Mouse (Mus musculus): ENCODE results near the gene Timm50.

Gene Timm50

DNA sequence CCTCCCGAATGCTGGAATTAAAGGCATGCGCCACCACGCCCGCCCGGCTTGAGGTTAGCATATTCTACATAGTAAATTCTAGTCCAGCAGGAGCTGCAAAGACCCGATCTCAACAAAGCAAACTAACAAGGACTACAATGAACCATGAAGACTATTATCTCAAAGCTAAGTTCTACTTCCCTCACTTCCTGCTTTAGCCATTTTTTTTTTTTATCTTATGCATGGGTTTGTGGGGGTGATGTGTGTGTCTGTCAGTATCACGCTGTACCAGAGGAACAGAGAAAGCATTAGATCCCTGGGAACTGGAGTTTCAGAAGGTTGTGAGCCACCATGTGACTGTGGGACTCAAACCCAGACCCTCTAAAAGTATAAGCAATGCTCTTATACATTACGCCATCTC, 13.4 kb upstream of the Timm50 start:
- DNase-seq = no peak

DNA sequence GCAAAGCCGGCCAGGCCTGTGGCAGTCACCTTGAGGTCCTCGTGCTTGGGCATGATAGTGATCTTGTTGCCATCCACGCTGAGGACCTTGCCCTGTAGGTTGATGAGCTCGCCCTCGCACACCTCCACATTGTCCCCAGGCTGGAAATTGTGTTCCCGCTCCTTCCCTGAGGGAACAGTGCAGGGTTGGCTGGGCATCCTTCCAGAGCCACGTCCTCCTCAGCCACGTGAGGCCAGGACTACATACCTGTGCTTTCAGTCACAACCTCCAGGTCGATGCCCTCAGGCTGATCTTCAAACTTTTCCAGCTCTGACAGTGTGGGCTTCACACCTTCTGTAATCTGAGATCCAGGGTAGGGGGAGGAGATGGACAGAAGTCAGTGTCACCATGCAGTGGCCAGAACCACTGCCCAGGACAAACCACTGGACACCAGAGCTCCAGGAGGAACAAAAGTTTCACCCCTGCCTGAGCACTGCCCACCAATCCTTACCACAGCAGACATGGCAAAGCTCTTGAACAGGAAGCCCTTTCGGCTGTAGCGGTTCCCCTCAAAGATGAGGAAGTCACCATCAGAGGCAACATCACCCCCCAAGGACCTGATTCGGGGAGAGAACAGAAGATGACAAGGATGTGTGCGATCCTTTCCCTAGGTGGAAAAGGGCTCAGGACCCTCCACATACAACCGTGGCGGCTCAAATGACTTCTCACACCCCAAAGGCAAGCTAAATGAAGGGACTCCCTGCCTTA, 10.3 kb upstream of the Timm50 start:
- DNase-seq = no peak

DNA sequence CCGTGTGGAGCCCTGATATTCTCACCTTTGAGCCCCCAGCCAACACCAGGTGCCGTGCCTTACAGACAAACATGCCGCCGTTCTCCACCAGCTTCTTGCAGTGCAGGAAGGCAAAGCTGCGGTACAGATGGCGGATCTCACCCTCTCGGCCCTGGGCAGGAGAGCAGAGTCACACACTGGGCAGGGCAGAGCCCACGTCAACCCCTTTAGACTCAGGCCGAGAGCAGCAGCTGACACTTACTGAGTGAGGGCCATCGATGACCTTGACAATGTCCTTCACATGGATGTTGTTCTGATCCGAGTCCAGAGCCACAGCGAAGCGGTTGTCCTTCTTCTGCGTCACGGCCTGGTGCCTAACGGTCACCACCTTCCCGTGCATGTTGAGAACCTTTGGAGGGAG, 6.8 kb upstream of the Timm50 start:
- DNase-seq = no peak

DNA sequence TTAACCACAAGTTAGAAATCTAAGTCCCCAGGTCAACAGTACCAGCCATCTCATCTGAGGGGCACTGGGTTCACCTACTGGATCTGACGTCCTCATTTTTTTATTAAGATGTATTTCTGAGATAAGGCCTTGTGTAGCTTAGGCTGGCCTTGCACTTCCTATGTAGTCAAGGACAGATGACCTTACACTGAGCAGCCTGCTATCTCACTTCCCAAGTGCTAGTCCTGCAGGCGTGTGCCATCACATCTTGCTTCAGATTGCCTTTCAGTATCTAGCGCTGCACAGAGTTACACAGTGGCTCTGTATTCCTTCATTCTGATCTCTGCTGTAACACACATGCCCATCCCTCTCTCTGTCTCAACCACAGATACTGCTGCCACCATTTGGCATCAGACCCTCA, 6.2 kb upstream of the Timm50 start:
- DNase-seq = no peak

DNA sequence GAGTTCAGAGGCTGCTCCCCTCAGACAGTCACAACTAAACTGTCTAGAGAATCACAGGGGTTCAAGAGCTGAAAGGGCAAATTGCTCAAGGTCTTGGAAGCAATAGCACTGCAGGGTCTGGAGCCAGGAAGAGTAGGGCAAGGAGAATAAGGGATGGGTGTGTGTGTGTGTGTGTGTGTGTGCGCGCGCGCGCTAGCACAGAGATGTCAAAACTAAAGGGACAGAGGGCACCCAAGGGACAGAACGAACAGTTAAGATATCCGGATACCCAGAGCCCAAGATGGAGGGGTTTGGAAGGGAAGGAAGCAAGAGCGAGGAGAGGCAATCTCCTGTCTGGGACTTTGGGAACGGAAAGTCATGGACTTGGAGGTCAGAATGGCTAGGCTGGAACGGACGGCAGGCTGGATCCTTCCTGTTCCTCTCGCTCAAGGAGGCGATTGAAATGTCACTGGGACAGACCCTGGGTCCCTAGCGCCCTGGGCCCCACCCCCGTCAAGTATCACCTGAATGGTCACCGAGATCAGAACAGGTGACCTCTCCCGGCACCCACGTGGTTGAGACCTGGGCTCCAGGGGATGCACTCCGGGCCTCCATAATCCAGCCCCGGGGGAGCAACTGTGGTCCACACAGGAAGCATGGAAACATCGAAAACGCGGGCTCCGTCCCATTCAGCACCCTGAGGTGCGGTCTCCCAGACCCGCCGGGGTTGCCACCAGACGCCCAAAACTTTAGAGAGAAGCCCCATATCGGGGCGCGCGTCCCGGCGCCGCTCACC, 534 bp downstream of the Timm50 start:
- DNase-seq = no peak

DNA sequence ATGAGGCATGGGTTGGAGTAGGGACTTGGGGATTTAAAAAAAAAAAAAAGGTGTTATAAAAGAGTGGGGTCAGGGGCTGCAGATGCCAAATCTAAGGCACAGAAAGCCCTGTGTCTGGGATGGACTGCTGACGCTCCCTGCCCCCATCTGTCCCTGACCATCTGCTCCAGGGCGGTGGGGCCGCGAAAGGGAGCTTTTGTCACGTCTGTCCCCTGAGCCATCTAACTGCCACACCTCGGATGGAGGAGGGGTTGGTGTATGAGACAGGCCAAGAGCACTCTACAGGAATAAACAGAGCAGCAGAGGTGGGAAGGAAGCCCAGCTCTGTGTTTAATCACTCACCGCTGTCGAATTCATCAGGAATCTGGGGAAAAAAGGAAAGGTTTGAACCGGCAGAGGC, 2.1 kb downstream of the Timm50 start:
- DNase-seq = no peak

DNA sequence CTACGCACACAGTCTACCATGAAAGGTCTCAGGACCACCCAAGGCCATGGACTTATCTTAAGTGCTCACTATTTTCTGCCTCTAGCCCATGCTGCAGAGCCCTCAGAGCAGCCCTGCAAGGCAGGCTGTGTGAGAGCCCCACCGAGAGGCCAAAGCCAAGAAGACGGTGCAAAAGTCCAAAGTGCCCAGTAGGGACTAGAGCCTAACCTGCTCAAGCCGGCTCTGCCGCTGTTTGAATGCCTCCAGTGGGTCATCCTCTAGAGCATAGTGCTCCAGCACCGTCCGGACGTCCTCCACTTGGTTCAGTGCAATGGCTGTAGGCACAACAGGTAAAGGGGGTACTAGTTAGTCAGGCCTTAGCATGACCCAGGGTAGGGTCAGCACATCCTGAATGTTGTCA, 5.7 kb downstream of the Timm50 start:
- DNase-seq = no peak

DNA sequence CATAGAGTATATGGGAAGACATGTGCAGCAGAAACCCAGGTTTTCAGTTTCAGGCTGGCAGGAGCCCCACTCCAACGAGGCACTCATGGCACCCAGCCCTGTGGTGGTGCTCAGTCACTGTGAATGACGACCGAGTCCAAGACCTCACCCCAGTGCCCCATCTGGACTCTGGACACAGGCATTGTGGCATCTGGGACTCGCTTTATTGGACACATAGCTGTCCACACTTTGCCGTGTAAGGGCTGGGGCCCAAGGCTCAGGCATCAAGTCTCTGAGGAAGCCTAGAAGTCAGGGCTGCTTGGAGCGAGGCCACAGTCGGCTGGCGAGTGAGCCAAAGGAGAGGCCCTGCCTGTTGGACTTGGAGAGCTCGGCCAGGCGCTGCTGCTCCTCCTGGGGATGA, 6.2 kb downstream of the Timm50 start:
- DNase-seq = no peak

DNA sequence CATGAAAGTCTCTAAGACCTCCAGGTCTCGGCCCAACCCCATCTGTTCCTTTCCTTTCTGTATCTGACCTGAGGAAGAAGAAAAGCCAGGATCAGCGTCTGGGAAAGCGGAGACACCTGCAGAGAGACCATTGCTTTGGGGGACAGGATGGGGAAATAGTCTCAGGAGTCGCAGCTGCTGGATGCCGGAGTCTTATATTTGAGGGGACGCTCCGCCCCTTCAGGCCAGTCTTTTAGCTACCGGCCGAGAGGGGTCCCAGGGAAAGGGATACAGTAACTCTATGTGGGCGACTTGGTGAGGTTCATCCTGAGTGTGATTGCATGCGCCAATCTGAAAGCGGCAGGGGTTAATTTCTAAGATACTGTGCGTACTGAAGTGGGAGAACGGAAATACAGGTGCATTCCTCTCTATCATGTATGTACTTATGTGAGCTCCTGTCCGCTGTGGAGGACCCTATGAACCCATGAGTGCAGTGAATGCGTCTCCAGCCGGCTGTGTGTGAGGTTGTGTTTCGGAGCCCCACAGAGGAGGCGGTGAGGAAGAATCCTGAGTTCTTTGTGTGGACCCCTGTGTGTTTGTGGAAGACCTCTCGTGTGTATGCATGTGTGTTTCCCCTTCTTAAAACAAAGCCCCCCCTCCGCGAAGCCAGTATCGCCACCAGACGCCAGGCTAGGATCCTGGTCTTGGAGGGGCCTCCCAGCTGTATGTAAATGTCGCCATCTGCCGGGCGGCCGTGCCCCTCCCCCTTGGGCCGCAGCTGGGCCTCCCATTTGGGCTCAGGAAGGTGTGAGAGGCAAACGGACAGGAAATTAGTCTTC, 10.0 kb downstream of the Timm50 start, which contains the start of gene Dll3:
Gene Dll3 (minus strand): TSS at position 623 of the 818 bp plus-strand sequence.
- peak; percentile 49 for DNase-seq

DNA sequence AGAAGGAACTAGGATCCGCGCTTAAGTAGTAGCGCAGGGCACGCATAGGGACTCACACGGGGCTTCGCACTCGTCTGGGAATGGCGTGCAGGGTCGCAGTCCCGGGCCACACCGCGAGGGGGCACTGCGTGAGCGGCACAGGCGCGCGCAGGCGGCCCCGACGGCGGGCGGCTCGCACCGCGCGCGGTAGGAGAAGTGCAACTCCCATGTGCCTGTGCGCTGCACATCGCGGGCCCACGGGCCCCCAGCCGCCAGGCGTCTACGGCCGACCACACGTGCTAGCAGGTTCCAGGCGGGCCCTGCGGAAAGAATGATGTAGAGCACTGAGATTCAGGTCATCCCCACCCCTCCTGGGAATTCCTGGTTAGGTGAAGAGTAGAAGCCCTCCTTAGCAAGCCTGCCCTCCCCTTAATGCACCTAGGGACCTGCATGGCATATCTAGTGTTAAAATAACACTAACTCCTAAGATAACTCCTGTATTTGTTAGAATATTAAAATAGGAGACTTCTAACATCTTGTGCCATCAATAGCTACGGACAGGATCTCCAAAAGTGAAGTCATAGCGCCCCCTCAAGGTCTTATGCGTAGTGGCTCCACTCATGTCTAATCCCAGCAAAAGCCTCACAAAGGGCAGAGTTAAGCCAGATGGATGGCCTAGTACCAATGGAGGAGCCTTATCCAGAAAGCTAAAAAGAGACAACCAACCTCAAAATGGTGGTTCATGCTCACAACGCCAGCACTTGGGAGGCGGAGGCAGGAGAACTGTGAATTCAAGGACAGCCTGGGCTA, 12.8 kb downstream of the Timm50 start:
- peak; percentile 40 for DNase-seq

DNA sequence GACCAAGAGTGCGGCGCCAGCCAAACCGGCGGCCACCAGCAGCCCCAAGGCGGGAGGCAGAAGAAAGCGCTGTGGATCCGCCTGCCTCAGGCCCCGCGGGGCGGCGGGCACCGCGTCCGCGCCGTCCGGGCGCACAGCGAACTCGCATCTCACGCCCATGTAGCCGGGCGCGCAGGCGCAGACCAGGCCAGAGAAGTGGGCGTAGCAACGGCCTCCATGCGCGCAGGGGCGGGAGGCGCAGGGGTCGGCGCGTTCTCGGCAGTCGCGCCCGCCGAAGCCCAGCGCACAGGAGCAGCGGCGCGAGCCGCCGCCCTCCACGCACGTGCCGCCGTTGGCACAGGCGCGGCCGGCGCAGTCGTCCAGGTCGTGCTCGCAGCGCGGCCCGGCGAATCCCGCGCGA, 17.4 kb downstream of the Timm50 start:
- DNase-seq = peak; percentile 77

DNA sequence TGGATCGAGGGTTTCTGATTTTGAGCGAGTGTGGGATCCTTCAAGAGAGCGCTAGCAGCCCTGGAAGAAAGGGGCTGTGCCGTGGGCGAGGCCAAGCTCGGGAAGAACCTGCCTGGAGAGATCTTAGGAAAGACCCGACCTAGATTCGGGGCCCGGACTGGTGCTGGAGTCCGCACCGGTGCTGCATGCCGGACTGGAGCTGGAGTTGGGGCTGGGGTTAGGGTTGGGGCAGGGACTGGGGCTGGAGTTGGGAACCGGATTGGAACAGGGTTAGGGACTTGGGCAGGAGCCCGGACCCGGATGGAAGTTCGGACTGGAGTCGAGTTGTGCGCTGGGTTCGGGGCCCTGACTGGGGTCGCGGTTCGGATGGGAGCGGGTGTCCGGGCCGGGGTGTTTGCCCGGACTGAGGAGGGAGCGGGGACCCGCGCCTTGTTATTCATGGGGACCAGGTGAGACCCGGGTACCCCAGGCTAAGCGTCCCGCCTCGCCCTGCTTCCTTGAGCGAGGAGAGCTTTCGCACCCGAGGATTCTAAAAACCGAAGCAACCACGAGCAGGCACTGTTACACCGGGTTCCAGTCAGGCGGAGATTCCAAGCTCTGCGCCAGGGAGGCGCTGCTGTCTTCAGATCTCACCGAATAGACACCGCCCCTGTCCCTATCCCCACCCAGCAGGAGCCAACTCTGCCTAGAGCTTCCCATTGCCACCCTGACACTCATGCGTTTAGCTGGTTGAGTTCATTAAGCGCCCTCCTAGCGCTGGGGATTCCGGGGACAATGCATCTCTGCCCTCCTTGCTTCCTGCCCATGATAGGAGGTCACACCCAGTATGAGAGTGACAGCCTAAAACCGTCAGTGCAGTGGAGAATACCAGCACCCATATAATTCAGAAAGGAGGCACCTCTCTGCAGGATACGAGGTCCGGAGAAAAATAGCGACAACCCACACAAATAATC, 21.0 kb downstream of the Timm50 start, which contains the start of gene Selenov:
Gene Selenov (minus strand): TSS at position 549 of the 953 bp plus-strand sequence.
- peak; percentile 60 for DNase-seq

DNA sequence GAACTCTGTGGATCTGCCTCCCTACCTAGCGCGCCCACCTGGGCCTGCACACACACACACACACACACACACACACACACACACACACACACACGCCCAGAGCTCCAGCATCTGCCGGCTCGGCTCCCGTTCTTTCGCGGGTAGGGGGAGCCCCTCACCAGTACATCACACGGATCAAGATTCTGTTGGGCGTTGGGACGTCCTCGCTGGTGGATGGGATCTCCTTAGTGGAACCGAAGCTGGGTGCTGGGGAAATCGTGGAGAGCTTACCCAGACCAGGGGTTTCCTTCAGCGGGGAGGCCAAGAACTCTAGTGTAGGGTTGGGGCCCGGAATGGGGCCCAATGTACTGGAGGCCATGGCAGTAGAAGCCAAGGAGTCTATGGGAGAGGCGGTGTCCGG, 21.7 kb downstream of the Timm50 start:
- peak; percentile 37 for DNase-seq

DNA sequence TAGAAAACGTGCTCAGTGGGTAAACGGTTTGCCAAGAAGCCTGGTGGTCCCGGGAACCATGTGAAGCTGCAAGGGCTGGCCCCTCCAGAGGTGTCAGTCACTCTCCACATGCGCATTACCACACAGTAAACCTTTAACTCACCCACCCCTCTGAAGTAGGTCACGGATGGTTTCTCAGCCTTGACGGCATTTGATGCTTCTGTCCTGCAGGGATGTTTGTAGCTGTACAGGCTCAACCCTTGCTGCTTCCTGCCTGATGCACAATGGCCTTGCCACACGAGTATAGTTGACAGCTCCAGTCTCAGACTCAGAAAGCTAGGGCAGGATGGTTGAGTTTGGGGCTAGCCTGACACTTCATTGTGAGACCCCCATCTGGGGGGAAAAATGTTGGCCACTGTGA, 31.2 kb downstream of the Timm50 start:
- DNase-seq = no peak

DNA sequence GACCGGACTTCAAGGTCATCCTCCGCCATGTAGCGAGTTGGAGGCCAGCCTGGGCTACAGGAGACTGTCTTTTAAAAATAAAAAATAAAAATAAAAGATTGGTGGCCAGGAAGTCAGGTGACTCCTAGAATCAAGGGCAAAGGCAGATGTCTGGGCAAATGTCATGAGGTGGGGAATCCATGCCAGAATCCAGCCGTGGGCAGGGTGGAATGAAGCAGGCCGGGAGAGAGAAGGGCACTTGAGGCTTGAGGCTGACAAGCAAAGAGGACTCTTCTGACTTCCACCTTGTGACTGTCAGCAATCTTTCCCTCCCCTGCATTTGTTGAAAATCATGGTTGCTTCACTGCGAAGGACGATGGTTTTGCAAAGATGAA, 33.6 kb downstream of the Timm50 start:
- DNase-seq = no peak

DNA sequence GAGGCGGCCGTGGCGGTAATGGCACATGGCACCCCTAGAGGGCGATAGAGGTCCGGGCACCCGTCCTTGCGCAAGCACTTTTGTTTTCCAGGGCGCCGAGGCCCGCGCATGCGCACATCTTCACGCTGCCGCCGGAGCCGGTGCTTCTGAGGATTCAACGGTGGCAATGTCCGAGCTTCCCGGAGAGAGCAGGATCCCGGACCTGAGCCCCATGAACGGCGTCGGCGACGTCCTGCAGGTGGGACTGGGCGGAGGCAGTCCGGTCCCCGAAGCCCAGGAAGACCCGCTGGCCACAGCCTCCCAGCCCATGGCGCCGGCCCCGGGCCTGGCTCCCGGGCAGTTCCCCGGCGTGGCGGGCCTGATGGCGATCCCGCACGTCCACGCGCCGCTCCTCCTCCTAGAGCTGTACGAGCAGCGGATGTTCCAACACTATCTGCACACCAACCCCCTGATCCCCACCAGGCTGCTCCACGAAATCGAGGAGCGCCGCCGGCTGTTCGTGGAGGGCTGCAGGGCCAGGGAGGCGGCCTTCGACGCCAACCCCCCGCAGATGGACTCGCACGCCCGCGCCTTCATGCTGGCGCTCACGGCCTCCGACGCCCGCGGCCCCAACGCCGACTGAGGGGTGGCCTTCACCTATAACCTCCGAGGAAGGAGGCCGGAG, 34.1 kb downstream of the Timm50 start, which contains the start of gene Eid2b:
Gene Eid2b (plus strand): TSS at position 125 of the 664 bp plus-strand sequence.
- peak; percentile 97 for DNase-seq

DNA sequence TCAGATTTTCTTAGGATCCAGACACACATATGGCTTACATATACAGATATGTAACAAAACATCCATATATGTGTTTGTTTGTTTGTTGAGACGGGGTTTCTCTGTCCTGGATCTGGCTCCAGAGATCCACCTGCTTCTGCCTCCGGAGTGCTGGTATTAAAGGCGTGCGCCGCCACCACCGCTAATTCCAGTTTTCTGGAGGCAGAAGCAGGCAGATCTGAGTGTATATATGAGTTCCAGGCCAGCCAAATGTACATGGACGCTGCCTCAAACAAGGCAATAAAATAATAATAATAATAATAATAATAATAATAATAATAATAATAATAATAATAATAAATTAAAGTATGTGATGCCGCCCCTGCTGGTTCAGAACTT, 34.6 kb downstream of the Timm50 start:
- DNase-seq = no peak

DNA sequence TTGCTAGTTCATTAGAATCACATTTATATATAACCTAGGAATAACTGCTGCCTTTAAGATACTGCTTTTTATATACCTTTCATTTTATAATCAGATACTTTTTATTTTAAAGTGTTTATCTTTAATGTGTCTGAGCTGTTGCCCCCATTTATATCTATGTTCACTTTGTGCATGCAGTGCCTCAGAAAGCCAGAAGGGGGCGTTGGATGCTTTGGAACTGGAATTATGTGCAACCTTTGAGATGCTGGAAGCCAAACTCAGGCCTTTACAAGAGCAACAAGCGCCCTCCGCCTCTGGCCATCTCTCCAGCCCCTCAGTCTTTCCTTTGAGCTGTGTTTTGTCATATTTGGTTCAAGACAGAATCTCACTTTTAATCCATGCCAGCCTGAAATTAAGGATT, 40.1 kb downstream of the Timm50 start:
- DNase-seq = no peak

DNA sequence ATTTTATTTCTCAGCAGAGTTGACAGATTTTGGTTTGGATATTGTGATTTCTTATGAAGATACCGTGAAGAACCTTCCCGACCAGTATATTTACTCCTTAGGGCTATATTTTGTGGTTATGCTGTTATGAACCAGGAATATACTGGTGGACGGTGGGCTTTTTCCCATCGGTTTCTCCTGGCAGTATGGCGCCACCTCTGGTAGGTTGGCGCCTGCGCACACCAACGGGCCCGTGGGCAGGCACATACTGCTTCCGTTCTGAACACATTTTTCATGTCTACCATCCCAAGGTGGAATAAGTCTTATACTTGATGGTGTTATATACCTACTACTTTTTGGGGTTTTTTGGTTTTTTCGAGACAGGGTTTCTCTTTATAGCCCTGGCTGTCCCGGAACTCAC, 42.5 kb downstream of the Timm50 start:
- DNase-seq = no peak

DNA sequence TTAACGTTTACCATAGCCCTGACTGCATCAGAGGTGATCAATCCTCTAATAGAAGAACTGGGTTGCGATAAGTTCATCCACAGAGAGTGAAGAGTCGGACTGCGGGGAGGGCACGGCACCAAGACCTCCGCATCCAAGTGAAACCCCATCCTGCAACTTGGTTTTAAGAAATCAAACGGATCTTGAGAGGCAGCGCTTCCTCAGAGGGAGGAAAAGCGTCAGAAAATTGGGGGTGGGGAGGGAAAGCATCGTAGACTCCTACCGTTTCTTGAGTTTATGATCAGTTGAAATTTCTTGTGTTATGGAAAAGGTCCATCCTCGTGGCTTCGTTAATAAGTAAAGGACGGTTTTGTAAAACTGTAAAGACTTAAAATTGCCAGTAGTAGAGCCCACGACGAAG, 43.3 kb downstream of the Timm50 start:
- no peak for DNase-seq

DNA sequence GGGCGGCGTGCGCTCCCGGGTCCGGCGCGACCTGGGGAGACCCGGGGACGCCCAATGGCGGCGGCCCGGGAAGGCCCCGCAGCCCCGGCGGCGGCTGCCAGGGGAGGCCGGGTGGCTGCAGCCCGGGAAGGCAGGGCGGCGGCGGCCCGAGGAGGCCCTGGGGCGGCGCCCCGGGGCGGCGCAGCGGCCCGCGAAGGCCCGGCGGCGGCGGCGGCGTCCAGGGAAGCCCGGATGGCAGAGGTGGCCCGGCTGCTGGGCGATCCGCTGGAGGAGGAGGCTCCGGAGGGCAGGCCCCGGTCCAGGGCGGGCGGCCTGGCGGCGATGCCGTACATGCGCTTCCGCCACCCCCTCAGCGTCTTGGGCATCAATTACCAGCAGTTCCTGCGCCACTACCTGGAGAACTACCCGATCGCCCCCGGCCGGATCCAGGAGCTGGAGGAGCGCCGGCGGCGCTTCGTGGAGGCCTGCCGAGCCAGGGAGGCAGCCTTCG, 43.8 kb downstream of the Timm50 start:
- DNase-seq = peak; percentile 47
